Mouse (Mus musculus): ENCODE results near the gene Myo18b. TPM values are rescaled to one million over a fixed set of nuclear protein-coding genes. Genes with fewer than 3 reads are reported as not detected.

Gene Myo18b
- polyA plus RNA-seq, 1 experiment from 2014 or later, result 0.10 TPM

DNA sequence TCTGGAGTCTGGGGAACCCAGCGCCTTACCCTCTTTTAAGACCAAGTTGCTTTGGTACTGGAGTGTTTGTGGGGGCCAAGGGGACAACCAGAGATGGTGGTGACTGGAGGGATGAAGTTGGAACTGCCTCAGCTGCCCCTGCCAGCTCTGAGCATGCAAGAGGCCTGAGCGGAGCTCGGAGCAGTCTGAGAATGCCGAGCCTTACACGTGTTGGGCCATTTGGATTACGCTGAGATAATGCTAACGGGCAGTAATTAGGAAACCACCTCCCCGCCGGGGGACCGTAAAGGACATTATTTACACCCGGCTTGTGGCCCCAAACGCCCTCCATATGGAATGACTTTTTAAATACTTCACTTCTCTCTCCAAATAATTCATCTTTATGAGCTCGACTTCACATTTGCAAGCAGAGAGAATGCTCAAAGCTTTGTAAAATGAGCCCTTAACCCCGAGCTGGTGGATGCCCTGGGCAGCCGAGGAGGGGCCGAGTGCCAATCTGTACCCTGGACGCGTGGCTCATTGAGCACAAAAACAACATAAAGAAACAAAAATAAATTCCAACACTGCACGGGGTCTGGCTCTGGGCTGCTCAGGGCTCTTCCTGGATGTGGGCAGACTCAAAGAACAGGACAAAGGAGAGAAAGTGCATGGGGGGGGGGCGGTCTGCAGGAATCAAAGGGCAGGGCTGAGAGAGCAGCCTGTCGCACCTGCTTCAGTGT lies 148.0 kb downstream of the Myo18b start:
- Histone ChIP-seq H3K4me3 (peak overlapping the region; percentile 20; the same call in 1 of the 2 replicates), H3K9me3 (peaks cover 4% of the 10 kb centered on the region; the same call in 1 of the 2 replicates), H3K4me1 (peaks cover 19% of the 10 kb centered on the region), H3K27ac (peak overlapping the region; percentile 6; the same call in 1 of the 2 replicates), H3K27me3 (ENCODE audit: poor library complexity, severe bottlenecking) (peaks cover 46% of the 10 kb centered on the region), H3K36me3 (replicated peaks) (no peaks in the 10 kb centered on the region)
- 28% methylated on average over 21 of the region's 21 CpGs for WGBS
- DNase-seq (ENCODE audit: extremely low spot score, low spot score), result peak; percentile 38

- Histone ChIP-seq H3K4me3 (no peak overlapping the region), H3K27ac (no peak overlapping the region), H3K27me3 (ENCODE audit: poor library complexity, severe bottlenecking) (peaks cover 46% of the 10 kb centered on the region), H3K36me3 (replicated peaks) (no peaks in the 10 kb centered on the region), H3K9me3 (peaks cover 4% of the 10 kb centered on the region; the same call in 1 of the 2 replicates), H3K4me1 (peaks cover 19% of the 10 kb centered on the region)
- WGBS, result 70% methylated on average over 8 of the region's 8 CpGs
- no peak for DNase-seq (ENCODE audit: extremely low spot score, low spot score)
These were observed 148.7 kb downstream of the Myo18b start for GRCm38 (mm10) chr5:112747306-112747930.

DNA sequence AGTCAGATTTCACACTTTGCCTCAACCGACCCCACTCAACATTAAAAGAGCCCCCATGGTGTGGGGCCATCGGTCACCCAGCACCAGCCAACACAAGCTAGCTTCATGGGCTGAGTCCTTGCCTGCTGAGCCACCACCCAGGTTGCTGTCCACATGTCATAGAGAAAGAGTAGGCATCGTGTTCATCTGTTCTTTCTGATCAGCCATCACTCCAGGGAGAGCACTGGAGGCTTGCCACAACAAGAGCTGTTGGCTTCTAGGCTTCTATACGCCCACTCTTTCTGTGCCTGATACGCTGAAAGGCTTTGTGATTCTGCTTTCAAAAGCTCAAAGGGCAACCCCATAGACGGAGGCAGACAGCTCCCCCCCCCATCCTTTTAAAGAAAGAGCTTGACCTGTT lies 151.0 kb downstream of the Myo18b start:
- H3K9me3 ChIP-seq, result peaks cover 4% of the 10 kb centered on the region; the same call in 1 of the 2 replicates
- WGBS, result 76% methylated on average over 6 of the region's 6 CpGs
- no peaks in the 10 kb centered on the region for H3K36me3 ChIP-seq (replicated peaks)
- peaks cover 41% of the 10 kb centered on the region for H3K27me3 ChIP-seq (ENCODE audit: poor library complexity, severe bottlenecking)
- H3K27ac ChIP-seq, result no peak overlapping the region
- peaks cover 19% of the 10 kb centered on the region for H3K4me1 ChIP-seq
- H3K4me3 ChIP-seq, result no peak overlapping the region
- DNase-seq (ENCODE audit: extremely low spot score, low spot score), result no peak

- 95% methylated on average over 11 of the region's 11 CpGs for WGBS
- Histone ChIP-seq H3K4me3 (no peak overlapping the region), H3K36me3 (replicated peaks) (no peaks in the 10 kb centered on the region), H3K27me3 (ENCODE audit: poor library complexity, severe bottlenecking) (peaks cover 35% of the 10 kb centered on the region), H3K27ac (no peak overlapping the region), H3K4me1 (peaks cover 19% of the 10 kb centered on the region), H3K9me3 (peaks cover 4% of the 10 kb centered on the region; the same call in 1 of the 2 replicates)
- DNase-seq (ENCODE audit: extremely low spot score, low spot score), result no peak
These were observed 151.6 kb downstream of the Myo18b start for GRCm38 (mm10) chr5:112744571-112744970.

GRCm38 (mm10) chr5:112743121-112743520 lies 153.0 kb downstream of the Myo18b start:
- Histone ChIP-seq H3K27ac (no peak overlapping the region), H3K27me3 (ENCODE audit: poor library complexity, severe bottlenecking) (peaks cover 21% of the 10 kb centered on the region), H3K4me1 (peaks cover 14% of the 10 kb centered on the region), H3K4me3 (no peak overlapping the region), H3K36me3 (replicated peaks) (no peaks in the 10 kb centered on the region), H3K9me3 (peaks cover 4% of the 10 kb centered on the region; the same call in 1 of the 2 replicates)
- DNase-seq (ENCODE audit: extremely low spot score, low spot score), result no peak
- WGBS, result 91% methylated on average over 9 of the region's 9 CpGs

- no peaks in the 10 kb centered on the region for H3K36me3 ChIP-seq (replicated peaks)
- H3K4me3 ChIP-seq, result no peak overlapping the region
- no peak overlapping the region for H3K27ac ChIP-seq
- no peak for DNase-seq (ENCODE audit: extremely low spot score, low spot score)
- H3K27me3 ChIP-seq (ENCODE audit: poor library complexity, severe bottlenecking), result peaks cover 4% of the 10 kb centered on the region; the same call in 1 of the 2 replicates
- peaks cover 11% of the 10 kb centered on the region for H3K4me1 ChIP-seq
- no peaks in the 10 kb centered on the region for H3K9me3 ChIP-seq
- WGBS, result 78% methylated on average over 12 of the region's 12 CpGs
These were observed 155.5 kb downstream of the Myo18b start for GRCm38 (mm10) chr5:112740651-112741050.

DNA sequence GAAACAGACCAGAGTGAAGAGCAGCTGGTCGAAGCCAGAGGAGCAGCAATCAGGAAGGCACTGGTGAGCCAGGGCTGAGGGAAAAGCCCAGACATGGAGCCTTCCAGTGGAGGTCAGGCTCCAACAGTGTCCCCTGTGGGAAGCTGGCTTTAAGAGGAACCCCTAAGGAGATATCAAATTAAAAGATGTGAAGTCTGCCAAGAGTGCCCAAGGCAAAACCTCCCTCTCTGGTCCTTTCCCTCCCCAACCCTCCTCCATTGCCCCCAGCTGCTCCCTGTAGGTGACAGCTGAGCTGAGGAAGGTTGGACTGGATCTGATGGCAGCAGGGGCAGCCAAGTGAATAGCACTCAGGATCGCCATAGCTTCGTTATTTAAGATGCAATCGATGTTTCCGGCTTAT lies 161.1 kb downstream of the Myo18b start:
- Histone ChIP-seq H3K9me3 (no peaks in the 10 kb centered on the region), H3K4me1 (peaks cover 19% of the 10 kb centered on the region), H3K4me3 (no peak overlapping the region), H3K27ac (no peak overlapping the region), H3K27me3 (ENCODE audit: poor library complexity, severe bottlenecking) (no peaks in the 10 kb centered on the region), H3K36me3 (replicated peaks) (no peaks in the 10 kb centered on the region)
- 84% methylated on average over 5 of the region's 5 CpGs for WGBS
- DNase-seq (ENCODE audit: extremely low spot score, low spot score), result no peak

- DNase-seq (ENCODE audit: extremely low spot score, low spot score), result no peak
- Histone ChIP-seq H3K9me3 (no peaks in the 10 kb centered on the region), H3K4me3 (no peak overlapping the region), H3K27me3 (ENCODE audit: poor library complexity, severe bottlenecking) (no peaks in the 10 kb centered on the region), H3K36me3 (replicated peaks) (no peaks in the 10 kb centered on the region), H3K4me1 (peaks cover 22% of the 10 kb centered on the region), H3K27ac (no peak overlapping the region)
- WGBS, result 78% methylated on average over 10 of the region's 10 CpGs
These were observed 165.6 kb downstream of the Myo18b start for GRCm38 (mm10) chr5:112730604-112731003.

GRCm38 (mm10) chr5:112728432-112728831 lies 167.7 kb downstream of the Myo18b start:
- no peak for DNase-seq (ENCODE audit: extremely low spot score, low spot score)
- no peak overlapping the region for H3K27ac ChIP-seq
- peaks cover 14% of the 10 kb centered on the region for H3K4me1 ChIP-seq
- no peaks in the 10 kb centered on the region for H3K9me3 ChIP-seq
- 79% methylated on average over 6 of the region's 6 CpGs for WGBS
- no peaks in the 10 kb centered on the region for H3K36me3 ChIP-seq (replicated peaks)
- no peaks in the 10 kb centered on the region for H3K27me3 ChIP-seq (ENCODE audit: poor library complexity, severe bottlenecking)
- no peak overlapping the region for H3K4me3 ChIP-seq

DNA sequence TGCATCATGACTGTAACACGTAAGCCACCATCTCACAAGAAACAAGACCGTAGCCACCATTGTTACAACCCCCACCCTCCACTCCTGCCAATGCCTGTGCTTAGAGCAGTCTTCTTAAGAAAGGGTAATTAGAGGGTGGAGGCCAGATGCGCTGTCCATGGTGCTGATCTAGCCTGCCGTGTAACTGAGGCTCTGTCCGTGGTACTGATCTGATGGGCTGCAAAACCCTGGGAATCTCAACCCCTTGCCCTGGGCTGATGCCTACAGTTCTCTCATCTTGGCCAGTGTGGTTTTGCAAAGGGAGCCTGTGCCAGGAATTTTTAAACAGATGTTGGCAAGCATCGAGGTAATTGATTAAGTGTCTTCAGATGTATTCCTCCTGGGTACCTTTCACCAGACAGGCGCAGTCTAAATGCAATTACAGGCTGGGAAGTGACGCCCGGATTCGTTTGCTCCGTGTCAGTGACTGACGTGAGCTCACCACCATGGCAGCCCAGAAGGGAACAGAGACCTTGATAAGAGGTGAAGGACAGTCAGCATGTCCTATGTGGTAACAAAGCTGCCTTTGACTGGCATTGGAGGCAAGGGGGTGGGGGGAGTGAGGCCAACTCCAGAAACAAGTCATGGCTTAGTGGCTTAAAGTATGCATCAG lies 177.4 kb downstream of the Myo18b start:
- no peaks in the 10 kb centered on the region for H3K36me3 ChIP-seq (replicated peaks)
- no peak overlapping the region for H3K4me3 ChIP-seq
- peaks cover 3% of the 10 kb centered on the region; the same call in 1 of the 2 replicates for H3K27me3 ChIP-seq (ENCODE audit: poor library complexity, severe bottlenecking)
- no peaks in the 10 kb centered on the region for H3K9me3 ChIP-seq
- 48% methylated on average over 12 of the region's 12 CpGs for WGBS
- DNase-seq (ENCODE audit: extremely low spot score, low spot score), result peak; percentile 87
- no peak overlapping the region for H3K27ac ChIP-seq
- H3K4me1 ChIP-seq, result peaks cover 3% of the 10 kb centered on the region; the same call in 1 of the 2 replicates

- Histone ChIP-seq H3K4me1 (peaks cover 3% of the 10 kb centered on the region; the same call in 1 of the 2 replicates), H3K27ac (no peak overlapping the region), H3K27me3 (ENCODE audit: poor library complexity, severe bottlenecking) (peaks cover 3% of the 10 kb centered on the region; the same call in 1 of the 2 replicates), H3K4me3 (no peak overlapping the region), H3K36me3 (replicated peaks) (no peaks in the 10 kb centered on the region), H3K9me3 (no peaks in the 10 kb centered on the region)
- WGBS, result 75% methylated on average over 8 of the region's 8 CpGs
- DNase-seq (ENCODE audit: extremely low spot score, low spot score), result no peak
These were observed 181.3 kb downstream of the Myo18b start for GRCm38 (mm10) chr5:112714679-112715446.

DNA sequence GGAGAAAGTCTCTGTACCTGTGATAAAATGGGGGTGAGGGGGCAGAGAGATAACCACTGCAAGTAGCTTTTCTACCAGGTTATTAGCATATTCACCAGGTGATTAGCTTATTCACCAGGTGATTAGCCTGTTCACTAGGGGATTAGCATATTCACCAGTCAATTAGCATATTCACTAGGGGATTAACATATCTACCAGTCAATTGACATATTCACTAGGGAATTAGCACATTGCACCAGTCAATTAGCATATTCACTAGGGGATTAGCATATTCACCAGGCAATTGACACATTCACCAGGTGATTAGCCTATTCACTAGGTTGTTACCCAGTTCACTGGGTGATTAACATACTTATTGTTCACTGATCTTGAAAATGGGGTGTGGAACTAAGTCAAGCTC lies 186.3 kb downstream of the Myo18b start:
- DNase-seq (ENCODE audit: extremely low spot score, low spot score), result no peak
- Histone ChIP-seq H3K9me3 (0 out of 2 replicates have a peak, but pooled peaks cover 6% of the 10 kb centered on the region), H3K4me3 (no peak overlapping the region), H3K27me3 (ENCODE audit: poor library complexity, severe bottlenecking) (no peaks in the 10 kb centered on the region), H3K4me1 (peaks cover 2% of the 10 kb centered on the region; the same call in 1 of the 2 replicates), H3K36me3 (replicated peaks) (no peaks in the 10 kb centered on the region), H3K27ac (no peak overlapping the region)
